Mouse (Mus musculus) small intestine, adult 2 months (tissue): ENCODE measurements around the gene Sacm1l. TPM values are rescaled to one million over a fixed set of nuclear protein-coding genes. Genes with fewer than 3 reads are reported as not detected.

ENCODE experiments used
- H3K27ac ChIP-seq: fragments of 200-500 bp; 2 replicates; pipeline ENCODE4 v1.5.1; 2012; ENCODE audit warnings: low read depth, low read length, control low read depth, inconsistent platforms; ENCODE audit not compliant: insufficient read depth
- H3K27me3 ChIP-seq: fragments of 200-500 bp; 2 replicates; pipeline ENCODE4 v1.6.1; 2012; ENCODE audit warnings: mild to moderate bottlenecking, moderate library complexity, low read length, inconsistent platforms; ENCODE audit not compliant: control insufficient read depth, insufficient read depth
- H3K36me3 ChIP-seq: fragments of 200-500 bp; 2 replicates; pipeline ENCODE4 v1.6.1; 2012; ENCODE audit warnings: mild to moderate bottlenecking, low read length, control low read depth, inconsistent platforms; ENCODE audit not compliant: control insufficient read depth, insufficient read depth
- H3K4me1 ChIP-seq: fragments of 200-500 bp; 2 replicates; pipeline ENCODE4 v1.6.1; 2012; ENCODE audit warnings: low read length, inconsistent platforms, mixed read lengths; ENCODE audit not compliant: control insufficient read depth, insufficient read depth, insufficient read length
- H3K4me3 ChIP-seq: fragments of 200-500 bp; 2 replicates; pipeline ENCODE4 v1.5.1; 2012; ENCODE audit warnings: low read depth, mild to moderate bottlenecking, control low read depth, inconsistent platforms, low read length, moderate library complexity
- CTCF ChIP-seq: fragments of 200-500 bp; IDR thresholded peaks from 2 replicates; pipeline ENCODE4 v1.5.1; 2012; ENCODE audit warnings: low read depth, mild to moderate bottlenecking, control low read depth, inconsistent platforms, low read length, moderate library complexity, mixed read lengths; ENCODE audit not compliant: insufficient replicate concordance, insufficient read length; ENCODE audit errors: extremely low read depth
- POLR2A ChIP-seq: fragments of 200-500 bp; IDR thresholded peaks from 2 replicates; pipeline ENCODE4 v1.6.1; 2012; ENCODE audit warnings: low read depth, mild to moderate bottlenecking, control low read depth, inconsistent platforms, low read length, moderate library complexity
- WGBS: fragments of 180-500 bp; shearing (Covaris S2); methylation state at CpG from one replicate; pipeline ENCODE4 v1.1.7; 2018; 5-methylcytosine and 5-hydroxymethylcytosine counted together
- polyA plus RNA-seq: library from polyadenylated mRNA; depleted of rRNA; stranded (reverse); fragments of >200 nt; gene quantifications from 2 replicates; pipeline ENCODE4 v1.2.3, GENCODE M21; 2012

Gene Sacm1l
- polyA plus RNA-seq, 1 experiment: 3.2 TPM

DNA sequence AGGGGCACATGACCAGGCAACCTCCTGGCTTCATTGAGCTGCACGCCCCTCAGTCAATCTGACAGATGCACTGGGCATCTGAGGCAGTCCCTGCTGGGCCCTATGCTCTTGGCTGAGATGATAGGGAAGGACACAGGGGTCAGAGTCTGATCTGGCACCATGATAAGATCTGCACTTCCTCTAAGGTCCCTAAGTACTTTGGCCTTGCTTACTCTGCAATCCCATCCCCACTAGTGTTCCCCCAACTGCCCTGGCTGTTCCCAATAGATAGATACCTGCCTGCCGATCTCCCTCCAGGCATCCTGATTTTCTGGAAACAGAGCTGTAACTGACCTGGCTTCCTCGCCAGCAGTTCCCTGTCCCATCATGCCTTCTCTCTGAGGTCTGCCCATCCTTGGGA lies 42.9 kb upstream of the Sacm1l start:
- H3K4me1 ChIP-seq: peaks cover 46% of the 10 kb centered on the region
- no peak; the same call in 1 of the 2 replicates for TF ChIP-seq POLR2A
- no peak for TF ChIP-seq CTCF
- H3K27ac ChIP-seq: peak overlapping the region; percentile 78
- peaks cover 31% of the 10 kb centered on the region for H3K36me3 ChIP-seq
- 34% methylated on average over 3 of the region's 3 CpGs for WGBS
- H3K27me3 ChIP-seq: no peaks in the 10 kb centered on the region
- peak overlapping the region; percentile 31; the same call in 1 of the 2 replicates for H3K4me3 ChIP-seq

DNA sequence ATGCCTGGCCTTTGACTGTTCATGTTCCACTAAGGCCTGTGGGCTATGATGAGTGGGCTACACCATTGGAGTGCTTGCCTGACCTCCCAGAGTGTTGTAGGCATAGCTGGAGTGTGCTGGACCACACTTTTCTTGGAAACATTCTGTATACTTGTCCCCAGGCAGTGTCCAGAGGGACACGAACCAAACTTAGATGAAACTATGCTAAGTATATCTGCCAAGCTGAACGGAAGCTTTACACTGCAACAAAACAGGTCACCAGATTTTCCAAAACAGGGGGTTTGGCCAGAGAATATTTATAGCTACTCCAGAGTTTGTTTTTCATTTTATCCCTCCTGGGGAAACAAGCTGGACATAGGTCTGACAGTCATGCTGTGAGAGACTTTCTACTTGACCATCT lies 40.5 kb upstream of the Sacm1l start:
- H3K27ac ChIP-seq: 0 out of 2 replicates have a peak overlapping the region, but pooled peaks have one; percentile 21
- H3K4me1 ChIP-seq: peaks cover 48% of the 10 kb centered on the region
- no peaks in the 10 kb centered on the region for H3K27me3 ChIP-seq
- H3K4me3 ChIP-seq: no peak overlapping the region
- no peak for TF ChIP-seq POLR2A
- TF ChIP-seq CTCF: no peak
- H3K36me3 ChIP-seq: peaks cover 19% of the 10 kb centered on the region
- 75% methylated on average over 2 of the region's 2 CpGs for WGBS

DNA sequence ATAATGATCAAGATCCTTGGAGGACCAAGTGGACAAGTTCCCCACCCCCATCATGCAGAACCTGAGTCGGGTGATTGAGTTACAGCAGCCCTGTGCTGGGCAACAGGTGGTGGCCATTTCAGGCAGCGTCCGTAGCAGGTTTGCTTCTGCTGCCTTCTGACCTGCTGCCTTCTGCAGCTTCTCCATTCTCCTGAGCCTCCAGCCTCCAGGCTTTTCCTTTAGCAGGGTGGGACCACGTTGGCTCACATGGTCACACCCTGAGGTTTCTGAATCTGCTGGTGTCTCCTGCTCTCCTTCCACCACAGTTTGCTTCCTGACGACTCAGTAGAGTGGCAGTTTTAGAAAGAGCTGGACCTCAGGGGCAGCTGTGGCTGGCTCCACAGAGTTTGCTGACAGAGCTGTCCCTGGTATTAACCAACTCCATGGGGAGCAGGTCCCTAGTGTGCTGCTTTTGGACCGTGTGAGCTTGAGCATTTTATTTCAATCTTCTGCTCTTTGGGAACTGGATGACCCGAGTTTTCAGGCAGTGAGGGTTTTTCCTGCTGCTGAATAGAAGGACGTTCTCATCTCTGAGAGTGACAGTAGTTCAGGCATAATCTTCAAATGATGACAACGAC lies 39.7 kb upstream of the Sacm1l start:
- Histone ChIP-seq H3K4me3 (no peak overlapping the region), H3K27me3 (no peaks in the 10 kb centered on the region), H3K27ac (no peak overlapping the region), H3K36me3 (peaks cover 12% of the 10 kb centered on the region), H3K4me1 (peaks cover 48% of the 10 kb centered on the region)
- WGBS: 68% methylated on average over 9 of the region's 9 CpGs
- no peak for TF ChIP-seq POLR2A
- no peak for TF ChIP-seq CTCF

DNA sequence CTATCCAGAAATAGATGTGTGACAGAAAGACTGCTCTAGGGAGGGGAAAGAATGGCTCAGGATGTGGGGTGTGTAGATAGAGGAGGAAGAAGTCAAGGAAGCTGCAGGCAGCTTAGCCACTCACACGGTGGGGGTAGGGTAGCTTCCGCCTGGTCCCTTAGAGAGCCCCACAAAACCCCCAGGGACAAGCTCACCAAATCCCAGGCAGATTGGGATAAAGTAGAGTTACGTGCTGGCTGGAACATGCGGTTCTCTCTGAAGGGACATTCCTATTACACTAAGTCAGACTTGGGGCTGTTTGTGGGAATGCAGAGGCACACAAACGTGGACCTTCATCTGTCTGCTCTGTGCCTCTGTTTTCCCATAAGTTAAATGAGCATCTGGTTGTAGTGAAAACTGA lies 38.6 kb upstream of the Sacm1l start:
- Histone ChIP-seq H3K4me3 (no peak overlapping the region), H3K27me3 (no peaks in the 10 kb centered on the region), H3K36me3 (peaks cover 8% of the 10 kb centered on the region), H3K4me1 (peaks cover 49% of the 10 kb centered on the region), H3K27ac (peak overlapping the region; percentile 50)
- no peak for TF ChIP-seq CTCF
- TF ChIP-seq POLR2A: no peak
- WGBS: 63% methylated on average over 5 of the region's 5 CpGs

DNA sequence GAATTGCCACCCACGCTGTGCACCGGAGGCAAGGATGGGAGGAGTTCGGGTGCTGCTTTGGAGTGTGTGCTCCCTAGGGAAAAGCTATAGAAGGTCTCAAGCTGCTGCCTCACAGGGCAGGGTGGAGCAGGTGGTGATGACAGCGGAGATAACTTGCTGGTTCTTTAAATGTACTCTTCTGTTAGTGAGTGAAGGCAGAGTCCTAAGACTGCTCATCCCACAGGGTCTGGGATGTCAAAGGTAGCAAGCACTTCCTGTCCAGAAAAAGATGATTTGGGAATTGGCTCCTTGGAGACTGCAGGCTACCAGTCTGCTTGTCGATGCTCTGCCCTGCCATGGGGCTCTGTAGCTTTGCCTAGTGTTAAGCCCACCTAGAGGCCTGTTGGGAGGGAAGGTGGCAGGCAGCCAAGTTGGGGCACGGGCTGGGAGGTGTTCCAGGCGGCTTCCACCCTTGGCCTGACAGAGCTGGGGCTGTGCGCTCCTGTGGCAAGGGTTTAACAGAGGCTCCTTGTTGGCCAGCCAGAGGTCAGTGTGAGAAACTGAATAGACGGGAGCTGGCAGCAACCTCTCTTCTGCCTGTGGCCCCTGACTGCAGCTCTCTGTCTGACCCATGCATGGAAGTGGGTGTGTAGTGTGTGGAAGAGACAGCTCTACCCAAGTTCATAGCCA lies 37.5 kb upstream of the Sacm1l start:
- 51% methylated on average over 9 of the region's 9 CpGs for WGBS
- H3K27ac ChIP-seq: peak overlapping the region; percentile 13; the same call in 1 of the 2 replicates
- H3K36me3 ChIP-seq: peaks cover 7% of the 10 kb centered on the region
- H3K27me3 ChIP-seq: no peaks in the 10 kb centered on the region
- no peak for TF ChIP-seq POLR2A
- TF ChIP-seq CTCF: no peak
- peaks cover 42% of the 10 kb centered on the region for H3K4me1 ChIP-seq
- H3K4me3 ChIP-seq: no peak overlapping the region

DNA sequence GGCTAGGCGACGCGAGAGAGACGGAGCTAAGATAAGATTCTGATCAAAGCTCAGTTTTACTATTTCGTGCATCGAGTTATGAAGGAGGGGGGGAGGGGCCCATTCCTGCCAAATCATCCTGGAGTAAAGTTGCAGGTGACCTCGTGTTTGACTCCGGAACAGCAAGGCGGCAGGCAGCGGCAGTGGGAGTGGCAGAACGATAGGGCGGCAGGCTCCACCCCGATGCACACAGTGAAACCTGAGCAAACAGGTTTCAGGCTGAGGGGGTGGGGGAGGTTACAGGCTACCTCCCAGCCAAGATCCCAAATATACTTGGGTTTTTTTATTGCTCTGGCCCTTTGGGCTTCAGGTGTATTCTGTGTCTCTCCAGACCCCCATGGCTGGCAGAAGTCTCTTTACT lies 32.9 kb upstream of the Sacm1l start:
- Histone ChIP-seq H3K36me3 (peaks cover 16% of the 10 kb centered on the region), H3K27ac (no peak overlapping the region), H3K27me3 (no peaks in the 10 kb centered on the region), H3K4me3 (no peak overlapping the region; the same call in 1 of the 2 replicates), H3K4me1 (peaks cover 31% of the 10 kb centered on the region; the same call in 1 of the 2 replicates)
- 18% methylated on average over 13 of the region's 13 CpGs for WGBS
- TF ChIP-seq CTCF (no peak), POLR2A (no peak)

DNA sequence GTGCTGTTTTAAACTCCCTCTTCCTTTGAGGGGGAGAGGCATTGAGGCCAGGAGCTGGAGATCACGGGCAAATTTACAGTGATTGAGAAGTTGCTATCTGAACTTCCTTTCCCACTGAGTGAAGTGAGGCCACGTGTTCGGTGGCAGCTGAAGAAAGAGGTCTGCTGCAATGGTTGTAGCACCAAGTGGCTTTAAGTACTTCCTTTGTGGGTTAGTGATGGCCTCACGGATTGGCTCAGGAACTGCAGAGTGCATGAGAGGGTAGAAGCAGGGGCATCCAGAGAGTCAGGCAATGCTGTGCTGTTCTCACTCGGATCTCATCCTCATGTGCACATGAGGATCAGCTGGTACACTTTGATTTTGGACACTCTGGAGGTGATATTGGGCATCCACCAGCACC lies 31.7 kb upstream of the Sacm1l start:
- WGBS: 66% methylated on average over 5 of the region's 5 CpGs
- H3K27ac ChIP-seq: no peak overlapping the region
- H3K27me3 ChIP-seq: no peaks in the 10 kb centered on the region
- H3K4me3 ChIP-seq: no peak overlapping the region
- peaks cover 24% of the 10 kb centered on the region for H3K36me3 ChIP-seq
- H3K4me1 ChIP-seq: peaks cover 21% of the 10 kb centered on the region; the same call in 1 of the 2 replicates
- no peak for TF ChIP-seq POLR2A
- TF ChIP-seq CTCF: no peak

DNA sequence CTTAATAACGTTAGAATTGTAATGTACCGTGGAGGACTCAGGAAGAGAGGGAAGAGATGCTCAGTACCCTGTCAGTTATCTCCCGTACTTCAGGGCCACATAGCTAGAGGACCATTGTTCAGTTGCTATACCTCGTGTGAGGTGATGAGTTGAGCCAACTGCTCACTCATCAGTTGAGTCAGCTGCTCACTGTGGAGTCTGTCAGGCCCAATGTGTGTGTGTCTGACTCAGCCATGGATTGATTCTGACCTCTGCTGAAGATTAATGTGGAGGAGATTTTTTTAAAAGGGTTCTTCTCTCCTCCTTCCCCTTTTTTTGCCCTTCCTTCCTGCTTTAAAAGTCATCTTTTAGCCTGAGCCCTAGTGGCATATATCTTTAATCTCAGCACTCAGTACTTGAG lies 29.1 kb upstream of the Sacm1l start:
- Histone ChIP-seq H3K36me3 (peaks cover 26% of the 10 kb centered on the region), H3K4me1 (peaks cover 17% of the 10 kb centered on the region; the same call in 1 of the 2 replicates), H3K4me3 (no peak overlapping the region), H3K27ac (no peak overlapping the region), H3K27me3 (no peaks in the 10 kb centered on the region)
- WGBS: 78% methylated on average over 4 of the region's 4 CpGs
- TF ChIP-seq POLR2A (no peak), CTCF (no peak)
